Mouse (Mus musculus): ENCODE measurements around the gene Unc45a.

- no peak for TF ChIP-seq GATA1 (IDR thresholded peaks at IDR 0.05; ENCODE audit: borderline replicate concordance, low read length)
- no peak for TF ChIP-seq FLI1 (IDR thresholded peaks at IDR 0.05; ENCODE audit: low read length)
Measured at GRCm38 (mm10) chr7:80285725-80286124, 55.1 kb downstream of the Unc45a start.
